Mouse (Mus musculus) left cerebral cortex, postnatal 36 days (tissue): Measurements from ENCODE around the gene Pdcd1lg2. TPM values are rescaled to one million over a fixed set of nuclear protein-coding genes. Genes with fewer than 3 reads are reported as not detected.
"Not testable (repeated sequence)": the region's sequence is repeated elsewhere in the genome, so short reads cannot be mapped to it uniquely, and the experiment has no call there.

ENCODE experiments used
- DNase-seq, 2 experiments: peaks; one replicate each; pipeline ENCODE4 v3.0.0; 2021 to 2022; ENCODE audit warnings: low spot score in 2 of 2, mixed read lengths in 1 of 2
- intact Hi-C: fragments of 180-260 bp; cut with DNase I; formaldehyde crosslinking; loops from one replicate; pipeline ENCODE4 v1.15.1; 2025
- total RNA-seq, 2 experiments: library from RNA; stranded (reverse); gene quantifications; 2 replicates each; pipeline ENCODE4 v1.2.3; 2021

The Pdcd1lg2 gene
- total RNA-seq, 2 experiments from 2014 or later, result 0.20 to 0.32 TPM

- no peak for DNase-seq
- intact Hi-C loops, result no loop called here
Measured at GRCm38 (mm10) chr19:29379839-29380603, 30.7 kb upstream of the Pdcd1lg2 start.

DNA sequence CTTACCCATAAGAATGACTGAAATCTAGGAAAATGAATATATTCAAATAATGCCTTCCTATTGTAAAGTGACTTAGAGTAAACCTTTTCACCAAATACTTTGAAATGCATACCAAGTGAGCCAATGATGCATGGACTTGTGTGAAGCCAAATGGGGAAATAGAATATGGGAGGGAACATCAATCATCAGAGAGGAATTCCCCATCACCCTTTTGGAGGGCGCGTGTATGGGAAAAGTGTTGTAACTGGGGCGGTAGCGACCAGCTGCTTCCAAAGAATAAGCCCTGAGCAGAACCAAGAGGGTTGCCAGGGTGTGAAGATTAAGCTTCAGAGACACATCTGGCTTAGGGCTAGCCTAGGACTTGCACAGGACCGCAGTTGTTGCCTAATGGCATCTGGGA, 27.4 kb upstream of the Pdcd1lg2 start:
- no peak for DNase-seq
- intact Hi-C loops, result no loop called here

DNA sequence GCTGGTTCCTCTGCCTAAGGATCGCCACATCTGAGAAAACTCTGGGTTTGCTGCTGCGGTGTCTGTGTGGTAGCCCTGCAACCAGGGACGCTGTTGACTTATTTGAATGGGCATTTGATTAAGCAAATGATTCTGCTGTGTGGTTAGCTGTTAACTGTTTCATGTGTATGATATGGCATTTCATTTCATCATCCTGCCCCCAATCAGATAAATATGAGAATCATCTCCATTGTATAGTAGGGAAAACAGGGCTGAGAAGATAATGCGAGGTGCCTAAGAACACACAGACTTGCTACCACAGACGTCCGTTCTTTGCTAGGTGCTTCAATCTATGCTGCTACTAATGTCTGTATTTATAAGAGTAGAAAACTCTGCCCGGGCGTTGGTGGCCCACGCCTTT, 26.3 kb upstream of the Pdcd1lg2 start:
- DNase-seq, result no peak
- intact Hi-C loops, result no loop called here

- no peak for DNase-seq
- intact Hi-C loops, result no loop called here
Measured at GRCm38 (mm10) chr19:29384994-29385393, 25.7 kb upstream of the Pdcd1lg2 start.

DNA sequence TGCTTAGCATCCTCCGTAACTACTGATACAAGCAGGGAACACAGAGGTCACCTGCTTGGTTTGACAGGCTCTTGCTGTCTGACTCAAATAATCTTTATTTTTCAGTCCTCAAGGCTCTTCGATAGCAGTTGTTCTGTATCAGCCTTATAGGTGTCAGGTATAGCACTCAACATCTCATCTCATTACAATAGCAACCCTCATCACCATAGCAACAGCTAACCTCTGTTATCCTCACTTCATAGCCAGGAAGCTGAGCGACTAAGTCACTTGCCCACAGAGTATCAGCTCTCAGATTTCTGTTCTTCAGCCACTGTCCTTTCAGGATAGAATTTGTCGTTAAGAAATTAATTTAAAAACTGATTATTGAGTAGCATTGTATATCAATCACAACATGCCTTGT, 24.9 kb upstream of the Pdcd1lg2 start:
- DNase-seq, result no peak
- intact Hi-C loops, result no loop called here

- intact Hi-C loops, result no loop called here
- DNase-seq, result no peak
Measured at GRCm38 (mm10) chr19:29388818-29389217, 21.9 kb upstream of the Pdcd1lg2 start.

GRCm38 (mm10) chr19:29390483-29390882, 20.2 kb upstream of the Pdcd1lg2 start:
- no peak for DNase-seq
- intact Hi-C loops, result no loop called here

DNA sequence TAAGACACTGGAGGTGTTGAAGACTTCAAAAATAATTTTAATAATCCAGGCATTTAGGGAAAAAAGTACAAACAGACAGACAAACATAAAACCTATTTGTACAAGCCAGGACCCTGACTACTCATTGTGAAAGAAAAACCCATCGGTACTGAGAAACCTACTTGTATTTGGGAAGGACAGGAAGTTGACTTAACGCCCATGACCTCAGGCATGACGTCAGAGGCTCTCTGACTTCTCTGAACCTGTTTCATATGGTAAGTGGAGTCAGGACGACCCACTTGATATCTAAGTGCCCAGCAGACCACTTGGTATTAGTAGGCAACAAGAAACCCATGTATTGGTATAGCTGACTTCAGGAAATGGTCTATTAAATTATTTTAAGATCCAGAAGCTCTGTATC, 19.4 kb upstream of the Pdcd1lg2 start:
- no peak for DNase-seq
- intact Hi-C loops, result no loop called here

GRCm38 (mm10) chr19:29393333-29393732, 17.4 kb upstream of the Pdcd1lg2 start:
- intact Hi-C loops, result no loop called here
- DNase-seq, result no peak

GRCm38 (mm10) chr19:29394721-29395120, 16.0 kb upstream of the Pdcd1lg2 start:
- no peak for DNase-seq
- intact Hi-C loops, result no loop called here

GRCm38 (mm10) chr19:29396353-29396752, 14.4 kb upstream of the Pdcd1lg2 start:
- intact Hi-C loops, result no loop called here
- DNase-seq, result no peak

DNA sequence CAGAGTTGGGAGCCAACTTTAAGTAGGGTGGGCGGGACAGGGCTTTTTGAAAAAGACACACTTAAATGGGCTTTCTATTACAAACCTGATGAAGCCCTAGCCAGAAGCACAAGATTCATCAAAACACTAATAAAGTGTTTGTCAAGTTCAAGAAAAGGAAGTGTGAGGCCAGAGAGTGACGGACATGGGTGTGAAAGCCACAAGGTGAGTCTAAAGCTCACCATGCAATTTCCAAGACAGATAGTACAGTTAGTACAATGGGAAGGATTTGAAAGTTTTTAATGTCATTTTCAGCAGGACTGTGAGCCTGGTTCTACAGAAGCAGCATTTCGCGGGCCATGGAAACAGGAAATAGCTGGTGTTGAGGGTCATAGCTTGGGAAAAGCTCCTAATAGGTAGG, 10.9 kb upstream of the Pdcd1lg2 start:
- no peak for DNase-seq
- intact Hi-C loops, result no loop called here

DNA sequence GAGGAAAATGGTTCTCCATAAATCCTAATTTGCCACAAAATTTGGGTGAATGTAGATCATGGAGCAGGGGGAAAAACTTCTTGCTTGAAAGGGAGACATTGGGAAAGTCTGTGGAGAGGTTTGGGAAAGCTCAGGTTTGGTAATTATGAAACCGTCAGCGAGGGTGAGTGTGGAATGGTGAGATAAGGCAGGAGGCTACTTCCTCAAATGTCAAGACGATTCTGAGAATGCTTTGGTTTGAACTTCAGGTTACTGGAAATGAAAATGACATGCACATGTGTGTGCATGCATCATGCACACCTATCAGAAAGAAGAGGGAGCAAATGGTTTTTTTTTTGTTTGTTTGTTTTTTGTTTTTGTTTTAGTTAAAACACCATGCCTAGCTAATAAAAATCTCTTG, 10.3 kb upstream of the Pdcd1lg2 start:
- DNase-seq, result no peak
- intact Hi-C loops, result no loop called here

- intact Hi-C loops, result no loop called here
- no peak for DNase-seq
Measured at GRCm38 (mm10) chr19:29402621-29403020, 8.1 kb upstream of the Pdcd1lg2 start.

- no peak for DNase-seq
- intact Hi-C loops, result no loop called here
Measured at GRCm38 (mm10) chr19:29403251-29403650, 7.5 kb upstream of the Pdcd1lg2 start.

DNA sequence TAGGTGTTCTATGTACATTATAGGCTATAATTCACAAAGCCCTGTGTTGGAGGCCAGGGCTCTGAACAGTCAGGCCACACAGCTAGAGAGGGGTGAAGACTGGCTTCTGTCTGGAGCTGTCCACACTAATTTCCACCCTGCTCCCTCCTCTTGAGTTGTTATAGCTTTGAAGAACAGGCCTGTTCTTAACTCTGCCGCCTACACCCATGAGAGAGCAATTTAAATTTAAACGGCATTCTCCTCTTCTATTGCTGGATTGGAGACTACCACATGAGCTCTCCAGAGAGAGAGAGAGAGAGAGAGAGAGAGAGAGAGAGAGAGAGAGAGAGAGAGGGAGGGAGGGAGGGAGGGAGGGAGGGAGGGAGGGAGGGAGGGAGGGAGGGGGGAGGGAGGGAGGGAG, 5.3 kb upstream of the Pdcd1lg2 start:
- intact Hi-C loops, result no loop called here
- DNase-seq, result no peak

DNA sequence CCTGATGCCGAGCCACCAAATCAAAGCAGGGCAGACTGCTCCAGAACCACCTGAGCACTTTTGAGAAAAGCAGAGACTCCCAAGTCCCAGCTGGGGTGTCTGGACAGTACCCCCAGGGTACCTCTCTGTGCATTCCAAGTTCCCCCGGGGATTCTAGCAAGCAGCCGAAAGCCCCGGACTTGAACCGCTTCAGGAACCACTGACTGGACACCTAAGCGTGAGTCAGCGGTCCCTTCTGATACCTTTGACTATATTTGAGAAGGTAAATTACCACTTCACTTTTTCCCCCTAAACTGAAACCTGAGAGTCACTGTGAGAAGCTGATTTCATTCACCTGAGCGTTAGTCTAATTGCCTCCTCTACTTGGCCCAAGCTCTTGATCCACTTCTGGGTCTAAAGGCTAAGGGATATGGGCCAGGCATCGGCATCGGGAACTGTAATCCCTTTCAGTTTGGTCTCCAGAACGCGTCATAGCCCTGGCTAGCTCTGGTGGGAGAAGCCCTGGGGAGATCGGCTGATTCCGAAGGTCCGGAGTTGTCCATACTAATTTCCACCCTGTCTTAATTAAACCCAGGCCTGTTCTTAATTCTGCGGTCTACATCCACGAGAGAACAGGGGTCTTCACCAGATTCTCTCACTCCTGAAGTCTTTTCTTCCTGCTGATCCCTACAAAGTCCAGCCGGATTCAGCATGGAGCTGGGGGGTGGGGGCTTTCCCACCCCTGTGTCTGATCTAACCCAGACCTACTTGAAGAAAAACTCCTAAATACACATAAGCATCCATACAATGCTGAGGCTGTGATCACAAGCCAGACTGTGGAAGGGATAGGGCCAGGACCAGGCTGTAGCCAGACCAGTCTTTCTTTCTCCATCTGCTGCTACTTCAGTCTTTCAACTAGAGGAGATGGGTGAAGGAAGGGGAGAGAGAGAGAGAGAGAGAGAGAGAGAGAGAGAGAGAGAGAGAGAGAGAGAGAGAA, 4.4 kb upstream of the Pdcd1lg2 start:
- no peak for DNase-seq
- intact Hi-C loops, result no loop called here

GRCm38 (mm10) chr19:29412476-29413420, 2.0 kb downstream of the Pdcd1lg2 start:
- intact Hi-C loops, result no loop called here

GRCm38 (mm10) chr19:29414513-29414912, 3.8 kb downstream of the Pdcd1lg2 start:
- intact Hi-C loops, result no loop called here
- DNase-seq, result no peak

More at GRCm38 (mm10) chr19:29412476-29413420, 2.0 kb downstream of the Pdcd1lg2 start:
- DNase-seq, result no peak

GRCm38 (mm10) chr19:29414917-29415316, 4.2 kb downstream of the Pdcd1lg2 start:
- DNase-seq, intact Hi-C loops: not testable (repeated sequence)
